Mouse (Mus musculus) lung, adult 2 months (tissue): ENCODE measurements at regions not wholly inside any gene's neighbourhood (a gene's known extent, or its start where the extent isn't known, plus 50 kb on each side); places are given as distances from the start of the nearest gene placed in this dataset.
A peak's percentile ranks its signal among the peaks of the same experiment; 100 is the strongest.

Experiments used
- DNase-seq: peaks from one replicate; pipeline ENCODE4 v3.0.0; 2022
- H3K4me1 ChIP-seq: fragments of 200-500 bp; 2 replicates; pipeline ENCODE4 v1.6.1; 2011; ENCODE audit warnings: low read length; ENCODE audit not compliant: control insufficient read depth, insufficient read depth
- H3K4me3 ChIP-seq: fragments of 200-500 bp; replicated peaks from 2 replicates; pipeline ENCODE3; 2011; ENCODE audit warnings: low read depth, mild to moderate bottlenecking, control low read depth, low read length; ENCODE audit errors: extremely low read depth
- CTCF ChIP-seq: fragments of 200-500 bp; IDR thresholded peaks from 2 replicates; pipeline ENCODE4 v1.5.1; 2011; ENCODE audit warnings: mild to moderate bottlenecking, low read length, control low read depth; ENCODE audit not compliant: insufficient read depth
- POLR2A ChIP-seq: fragments of 200-500 bp; IDR thresholded peaks from 2 replicates; pipeline ENCODE4 v1.6.1; 2011; ENCODE audit warnings: low read depth, mild to moderate bottlenecking, control low read depth, low read length, borderline replicate concordance; ENCODE audit errors: extremely low read depth
- WGBS: fragments of 180-500 bp; shearing (Covaris S2); methylation state at CpG from one replicate; pipeline ENCODE4 v1.1.7; 2018; 5-methylcytosine and 5-hydroxymethylcytosine counted together

- H3K4me1 ChIP-seq: no peaks in the 10 kb centered on the region
- no peak overlapping the region for H3K4me3 ChIP-seq
- 85% methylated on average over 5 of the region's 5 CpGs for WGBS
- no peak for DNase-seq
- no peak for TF ChIP-seq CTCF
- no peak for TF ChIP-seq POLR2A
These were observed 99.3 kb upstream of the Arntl start for GRCm38 (mm10) chr7:113107965-113108364.

- Histone ChIP-seq H3K4me3 (no peak overlapping the region), H3K4me1 (no peaks in the 10 kb centered on the region)
- WGBS: 62% methylated on average over 7 of the region's 7 CpGs
- DNase-seq: no peak
- TF ChIP-seq POLR2A (no peak), CTCF (no peak)
These were observed 98.7 kb upstream of the Arntl start for GRCm38 (mm10) chr7:113108442-113109000.

DNA sequence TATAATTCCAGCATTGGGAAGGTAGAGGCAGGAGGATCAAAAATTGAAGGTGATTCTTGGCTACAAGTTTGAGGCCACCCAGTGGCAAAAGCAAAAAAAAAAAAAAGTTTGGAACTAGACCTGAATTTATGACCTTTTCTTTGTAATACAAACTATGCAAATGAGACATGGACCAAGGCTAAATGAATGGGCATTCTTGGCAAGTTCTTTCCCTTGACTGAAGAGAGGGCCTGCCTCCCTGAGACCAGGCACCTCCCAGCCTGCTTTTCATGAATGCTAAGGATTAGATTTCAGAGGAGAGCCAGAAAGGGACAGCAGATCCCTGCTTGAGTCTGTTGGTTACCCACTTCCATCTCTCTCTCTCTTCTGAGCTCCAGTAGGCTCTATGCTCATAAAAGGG is 97.8 kb upstream of the Arntl start:
- Histone ChIP-seq H3K4me3 (no peak overlapping the region), H3K4me1 (no peaks in the 10 kb centered on the region)
- TF ChIP-seq CTCF (no peak), POLR2A (no peak)
- no peak for DNase-seq

DNA sequence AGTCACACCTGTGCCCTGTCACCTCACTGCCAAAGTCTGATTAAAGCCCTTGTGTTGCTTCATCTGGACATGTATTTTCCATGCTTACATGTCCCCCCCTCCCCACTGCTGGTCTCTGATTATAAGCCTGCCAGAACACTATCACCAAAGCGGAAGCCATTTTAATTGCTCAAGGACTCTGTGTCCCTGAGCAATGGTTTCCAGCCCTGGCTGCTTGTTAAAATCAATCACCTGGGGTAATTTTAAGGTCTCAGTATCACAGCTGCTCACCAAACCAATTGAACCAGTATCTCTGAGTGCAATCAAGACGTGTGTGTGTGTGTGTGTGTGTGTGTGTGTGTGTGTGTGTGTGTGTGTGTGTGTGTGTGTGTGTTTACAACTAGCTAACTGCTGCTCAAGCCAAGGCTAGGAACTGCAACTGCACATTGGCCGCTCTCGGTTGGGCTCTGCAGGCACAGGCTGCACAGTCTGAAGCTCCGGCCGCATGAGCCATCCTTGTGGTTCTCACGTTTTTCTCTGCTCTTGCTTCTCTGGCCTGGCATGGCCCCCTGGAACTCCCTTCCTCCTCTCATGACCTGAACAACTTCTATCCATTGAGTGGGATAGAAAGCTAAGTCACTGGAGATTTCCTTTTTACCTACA is 96.3 kb upstream of the Arntl start:
- Histone ChIP-seq H3K4me1 (no peaks in the 10 kb centered on the region), H3K4me3 (no peak overlapping the region)
- DNase-seq: no peak
- no peak for TF ChIP-seq CTCF
- no peak for TF ChIP-seq POLR2A
- 82% methylated on average over 7 of the region's 7 CpGs for WGBS

GRCm38 (mm10) chr7:113113266-113113893 is 93.9 kb upstream of the Arntl start:
- Histone ChIP-seq H3K4me3 (no peak overlapping the region), H3K4me1 (no peaks in the 10 kb centered on the region)
- no peak for DNase-seq
- 53% methylated on average over 10 of the region's 10 CpGs for WGBS
- TF ChIP-seq POLR2A (no peak), CTCF (no peak)

DNA sequence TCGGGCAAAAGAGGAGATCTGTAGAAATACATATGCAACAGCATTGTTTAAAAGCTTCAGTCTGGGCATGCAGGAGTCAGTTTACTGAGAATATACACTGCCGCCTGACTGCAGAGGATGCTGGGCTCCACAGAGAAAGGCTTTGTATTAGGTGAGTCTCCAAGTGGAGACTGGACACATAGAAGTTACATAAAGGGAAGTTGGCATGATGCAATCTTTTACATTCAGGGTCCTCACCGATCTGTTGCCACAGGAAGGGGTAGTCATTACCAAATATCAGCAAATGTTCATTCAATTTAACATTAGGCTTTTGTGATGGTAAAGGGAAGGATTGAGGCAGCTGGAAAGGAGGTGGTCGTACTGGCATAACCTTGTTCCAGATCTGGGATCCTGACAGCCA is 89.7 kb upstream of the Arntl start:
- TF ChIP-seq CTCF: no peak
- H3K4me1 ChIP-seq: no peaks in the 10 kb centered on the region
- DNase-seq: no peak
- 80% methylated on average over 4 of the region's 4 CpGs for WGBS
- no peak overlapping the region for H3K4me3 ChIP-seq

- Histone ChIP-seq H3K4me1 (no peaks in the 10 kb centered on the region), H3K4me3 (no peak overlapping the region)
- no peak for DNase-seq
- TF ChIP-seq CTCF: no peak
- no peak for TF ChIP-seq POLR2A
- WGBS: 34% methylated on average over 6 of the region's 6 CpGs
These were observed 85.3 kb upstream of the Arntl start for GRCm38 (mm10) chr7:113121911-113122319.

DNA sequence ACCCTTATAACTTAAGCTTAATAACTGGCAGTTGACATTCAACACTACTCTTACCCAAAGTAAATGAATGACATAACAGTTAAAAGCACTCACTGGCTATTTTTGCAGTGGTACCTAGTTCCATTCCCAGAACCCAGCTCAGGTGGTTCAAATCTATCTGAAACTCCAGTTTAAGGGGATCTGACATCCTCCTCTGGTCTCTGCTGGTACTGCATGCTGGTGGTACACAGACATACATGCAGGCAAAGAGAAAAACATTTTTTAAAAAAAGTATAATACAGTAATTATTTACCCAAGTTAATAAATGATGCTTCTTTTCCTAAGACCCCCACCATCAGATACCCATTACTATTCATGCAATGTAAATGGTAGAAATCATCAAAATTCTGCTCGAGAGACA is 81.3 kb upstream of the Arntl start:
- DNase-seq: no peak
- H3K4me1 ChIP-seq: no peaks in the 10 kb centered on the region
- H3K4me3 ChIP-seq: no peak overlapping the region
- WGBS: 82% methylated on average over 1 of the region's 1 CpGs
- no peak for TF ChIP-seq CTCF
- no peak for TF ChIP-seq POLR2A

DNA sequence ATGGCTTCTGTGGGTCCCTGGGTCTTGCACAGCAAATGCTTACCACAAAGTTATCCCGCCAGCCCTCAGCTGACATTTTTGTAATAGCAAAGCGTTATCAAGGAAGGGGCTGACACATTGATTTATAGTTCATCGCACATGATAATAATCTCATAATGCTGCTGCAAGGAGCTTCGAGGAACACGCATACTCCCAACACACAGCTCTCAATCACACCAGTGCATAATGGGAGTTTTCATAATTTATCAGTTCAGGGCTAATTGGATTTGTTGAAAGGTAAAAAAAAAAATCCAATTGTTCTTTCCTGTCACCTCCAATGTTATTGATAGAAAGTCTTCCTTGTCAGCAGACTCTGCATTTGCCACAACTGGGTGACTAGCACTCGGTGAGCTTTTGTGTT is 76.7 kb upstream of the Arntl start:
- TF ChIP-seq POLR2A (no peak), CTCF (no peak)
- Histone ChIP-seq H3K4me3 (no peak overlapping the region), H3K4me1 (no peaks in the 10 kb centered on the region)
- WGBS: 72% methylated on average over 6 of the region's 6 CpGs
- no peak for DNase-seq

- peak; percentile 72 for DNase-seq
- Histone ChIP-seq H3K4me1 (no peaks in the 10 kb centered on the region), H3K4me3 (no peak overlapping the region)
- under 1% methylated on average over 6 of the region's 6 CpGs for WGBS
- TF ChIP-seq POLR2A: no peak
- TF ChIP-seq CTCF: peak; percentile 98
These were observed 75.2 kb upstream of the Arntl start for GRCm38 (mm10) chr7:113131945-113132538.
